Mouse (Mus musculus): ENCODE data around the gene Olfr1246.
"Not testable (repeated sequence)": the region's sequence is repeated elsewhere in the genome, so short reads cannot be mapped to it uniquely, and the experiment has no call there.

The Olfr1246 gene

GRCm38 (mm10) chr2:89593057-89593456 is at the start of gene Olfr1246:
Olfr1246 (minus strand) TSS chr2:89593157.
- no peak for DNase-seq

GRCm38 (mm10) chr2:89634883-89635282 is 41.9 kb upstream of the Olfr1246 start, which contains the start of gene Olfr1249:
Olfr1249 (minus strand) TSS chr2:89634983.
- no peak for DNase-seq

- not testable (repeated sequence) for DNase-seq
Observed at GRCm38 (mm10) chr2:89618145-89618544, 25.2 kb upstream of the Olfr1246 start, which contains the start of gene Olfr1248. Olfr1248 (minus strand) TSS chr2:89618245.

- DNase-seq, result no peak
Observed at GRCm38 (mm10) chr2:89614030-89614429, 21.1 kb upstream of the Olfr1246 start, which contains the start of gene Olfr1247. Olfr1247 (minus strand) TSS chr2:89614130.

GRCm38 (mm10) chr2:89578347-89578746 is 14.6 kb downstream of the Olfr1246 start, which contains the start of gene Olfr1245:
Olfr1245 (minus strand) TSS chr2:89578447.
- DNase-seq, result no peak

GRCm38 (mm10) chr2:89562706-89563105 is 30.3 kb downstream of the Olfr1246 start:
- DNase-seq, result not testable (repeated sequence)

- DNase-seq, result no peak
Observed at GRCm38 (mm10) chr2:89544516-89544915, 48.4 kb downstream of the Olfr1246 start.

GRCm38 (mm10) chr2:89539923-89540322 is 53.0 kb downstream of the Olfr1246 start:
- no peak for DNase-seq

Data from cerebellum, postnatal 25 days (tissue).